Mouse (Mus musculus) embryo, embryonic 11.5 days (tissue): ENCODE results near the gene Nckipsd.

Source experiments
- DNase-seq: peaks from one replicate; pipeline ENCODE4 v3.0.0-alpha.2; 2012; ENCODE audit warnings: low read depth, low spot score

Gene Nckipsd

GRCm38 (mm10) chr9:108848419-108848818 lies 40.3 kb downstream of the Nckipsd start:
- DNase-seq = no peak

GRCm38 (mm10) chr9:108852976-108853375 lies 44.8 kb downstream of the Nckipsd start, which contains the start of gene Slc26a6:
Gene Slc26a6 (plus strand): TSS chr9:108853283.
- DNase-seq = no peak

- peak; percentile 90 for DNase-seq
Measured at GRCm38 (mm10) chr9:108853635-108854240, 45.6 kb downstream of the Nckipsd start.

DNA sequence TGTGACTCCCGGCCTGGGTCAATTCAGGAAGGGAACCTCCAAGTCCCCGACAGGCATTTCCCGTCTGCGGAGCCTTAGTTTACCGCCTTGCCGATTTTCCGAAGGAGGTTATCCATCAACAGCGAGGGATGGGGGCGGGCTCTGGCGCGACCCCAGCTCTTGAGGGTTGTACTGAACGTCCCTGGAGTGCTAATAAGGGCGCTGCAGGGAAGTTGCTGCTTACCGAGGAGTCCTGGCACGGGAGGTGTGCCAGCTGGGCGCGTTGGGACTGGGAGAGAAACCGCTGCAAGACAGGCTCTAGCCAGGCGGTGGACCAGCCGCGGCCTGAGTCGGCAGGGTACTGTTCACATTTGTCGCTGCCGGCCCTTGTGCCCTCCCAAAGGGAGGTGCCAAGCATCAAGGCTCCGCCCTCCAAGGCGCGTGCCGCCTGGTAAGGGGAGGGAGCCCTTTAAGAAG lies 46.1 kb downstream of the Nckipsd start:
- peak; percentile 82 for DNase-seq

DNA sequence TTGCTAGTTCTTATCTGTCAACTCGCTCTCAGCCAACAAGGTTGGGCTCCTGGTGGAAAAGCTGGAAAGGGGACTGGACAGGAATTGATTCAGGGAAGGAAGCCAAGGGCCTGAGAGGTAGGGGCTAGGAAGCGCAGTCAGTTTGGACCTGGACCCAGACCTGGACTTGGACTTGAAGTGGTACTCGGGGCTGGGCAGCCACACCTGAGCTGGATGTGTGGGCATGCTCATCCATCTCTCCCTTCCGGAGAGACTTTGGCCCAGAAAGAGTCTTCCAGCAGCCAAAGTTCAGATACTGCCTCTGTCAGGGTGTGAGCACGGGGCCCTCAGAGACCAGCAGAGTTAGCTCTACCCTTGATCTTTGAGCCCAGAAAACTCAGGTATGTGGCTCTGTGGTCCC lies 47.2 kb downstream of the Nckipsd start:
- DNase-seq = no peak

DNA sequence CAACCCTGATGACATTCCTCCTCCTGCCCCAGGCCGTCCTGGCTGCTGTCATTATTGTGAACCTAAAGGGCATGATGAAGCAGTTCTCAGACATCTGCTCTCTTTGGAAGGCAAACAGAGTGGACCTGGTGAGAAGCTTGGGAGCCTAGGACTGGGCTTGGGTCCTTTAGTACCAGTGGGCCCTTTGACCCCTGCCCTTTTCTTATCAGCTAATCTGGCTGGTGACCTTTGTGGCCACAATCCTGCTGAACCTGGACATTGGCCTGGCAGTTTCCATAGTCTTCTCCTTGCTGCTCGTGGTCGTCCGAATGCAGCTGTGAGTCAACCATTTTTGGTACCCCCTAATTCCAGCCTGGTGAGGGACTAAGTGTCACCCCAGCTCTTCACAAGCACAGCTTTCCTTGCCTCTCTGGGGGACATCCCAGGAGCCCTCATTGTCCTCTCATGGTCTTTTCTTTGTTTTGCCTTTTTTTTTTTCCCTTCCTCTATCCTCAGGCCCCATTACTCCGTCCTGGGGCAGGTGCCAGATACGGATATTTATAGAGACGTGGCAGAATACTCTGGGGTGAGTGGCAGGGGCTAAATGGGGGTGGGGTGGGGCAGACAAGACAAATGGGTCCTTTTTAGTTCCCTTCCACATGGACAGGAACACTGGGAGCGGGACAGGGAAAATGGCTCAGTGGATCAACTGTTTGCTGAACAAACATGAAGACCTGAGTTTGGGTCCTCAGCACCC lies 50.8 kb downstream of the Nckipsd start:
- no peak for DNase-seq
